Mouse (Mus musculus) T-helper 1 cell (primary cell): ENCODE results near the gene Htra1.

Source experiments
- in situ Hi-C: fragments of 300-600 bp; cut with MboI, MseI; formaldehyde crosslinking; loops from one replicate; pipeline ENCODE4 v1.15.1; 2025; ENCODE audit warnings: high pct_unique_total_duplicates

Htra1 gene

DNA sequence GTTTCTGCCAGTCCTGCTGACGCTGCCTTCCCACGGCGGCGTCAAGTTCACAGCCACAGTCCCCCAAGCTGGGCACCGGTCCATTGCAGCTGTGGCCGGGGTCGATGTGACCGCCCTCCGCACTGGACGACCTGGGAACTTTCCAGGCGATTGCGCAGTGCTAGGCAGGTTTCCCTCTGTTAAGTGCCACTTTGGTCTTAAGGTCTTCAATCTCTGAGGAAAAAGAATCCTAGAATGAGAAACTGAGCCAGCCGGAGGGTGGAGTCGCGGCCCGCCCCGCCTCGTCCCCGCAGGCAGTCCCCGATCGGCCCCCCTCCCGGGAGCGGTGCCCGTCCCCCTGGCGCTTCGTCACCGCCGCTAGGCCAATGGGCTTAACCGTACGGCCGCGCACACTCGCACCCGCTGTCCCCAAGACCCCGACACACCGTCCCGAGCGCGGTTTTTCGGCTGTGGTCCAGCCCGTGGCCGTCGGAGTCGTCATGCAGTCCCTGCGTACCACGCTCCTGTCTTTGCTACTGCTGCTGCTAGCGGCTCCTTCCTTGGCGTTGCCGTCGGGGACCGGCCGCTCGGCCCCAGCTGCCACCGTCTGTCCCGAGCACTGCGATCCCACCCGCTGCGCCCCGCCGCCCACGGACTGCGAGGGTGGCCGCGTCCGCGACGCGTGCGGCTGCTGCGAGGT lies at the start of gene Htra1:
Htra1 (plus strand) TSS at position 319 of the 679 bp plus-strand sequence.
- in situ Hi-C loops = no loop called here

DNA sequence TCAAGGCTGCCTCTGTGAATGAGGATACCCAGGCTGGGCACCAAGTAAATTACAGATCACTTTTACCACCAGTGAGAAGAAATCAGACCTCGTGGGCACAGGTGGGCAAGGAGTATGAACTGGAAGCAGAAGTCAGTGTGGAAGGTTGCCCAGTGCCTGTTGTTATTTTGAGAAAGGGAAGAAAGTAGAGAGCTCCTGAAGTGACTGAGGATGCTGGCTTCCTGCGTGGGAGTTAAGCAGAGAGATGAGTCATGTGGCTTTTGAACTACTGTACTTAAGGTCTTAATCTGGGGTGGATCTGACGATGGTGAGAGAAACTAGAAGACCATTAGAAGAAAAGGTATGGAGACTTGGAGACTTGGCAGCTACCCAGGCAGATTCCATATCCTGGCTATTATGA lies 49.7 kb upstream of the Htra1 start:
- in situ Hi-C loops = no loop called here

DNA sequence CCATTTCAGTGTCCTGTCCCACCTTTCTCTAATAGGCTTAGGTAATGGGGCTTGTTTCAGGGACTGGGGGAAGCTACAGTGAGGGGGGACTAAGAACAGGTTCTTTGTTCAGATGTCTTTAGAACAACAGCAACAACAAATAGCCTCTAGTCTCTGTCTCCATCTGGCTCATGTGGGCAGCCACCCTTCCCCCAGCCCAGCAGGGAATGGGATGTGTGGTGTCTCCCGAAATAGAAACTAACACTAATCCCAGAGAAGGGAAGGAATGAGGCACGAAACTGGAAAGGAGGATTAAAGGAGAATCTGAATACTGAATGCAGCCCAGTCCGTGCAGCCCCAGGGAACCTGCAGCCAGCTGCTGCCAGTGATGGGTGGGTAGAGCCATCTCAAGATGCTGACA lies 48.0 kb upstream of the Htra1 start:
- in situ Hi-C loops = no loop called here

DNA sequence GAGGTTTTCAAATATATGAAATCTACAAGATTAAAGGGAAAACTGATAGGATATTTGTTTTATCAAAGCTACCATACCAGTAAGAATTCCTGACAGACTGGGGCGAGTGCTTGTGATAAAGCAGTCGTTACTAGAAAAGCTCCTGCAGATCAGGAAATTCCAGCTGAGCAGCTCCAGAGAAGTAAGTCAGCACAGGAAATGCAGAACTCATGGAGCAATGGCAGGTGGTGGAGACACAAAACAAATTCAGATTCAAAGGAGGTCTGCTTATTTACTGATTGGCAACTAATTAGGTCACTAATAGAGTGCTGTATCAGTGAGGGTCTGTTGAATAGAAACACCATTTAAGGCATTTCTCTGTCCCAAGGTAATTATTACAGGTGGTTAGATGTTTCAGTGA lies 45.0 kb upstream of the Htra1 start:
- in situ Hi-C loops = no loop called here

DNA sequence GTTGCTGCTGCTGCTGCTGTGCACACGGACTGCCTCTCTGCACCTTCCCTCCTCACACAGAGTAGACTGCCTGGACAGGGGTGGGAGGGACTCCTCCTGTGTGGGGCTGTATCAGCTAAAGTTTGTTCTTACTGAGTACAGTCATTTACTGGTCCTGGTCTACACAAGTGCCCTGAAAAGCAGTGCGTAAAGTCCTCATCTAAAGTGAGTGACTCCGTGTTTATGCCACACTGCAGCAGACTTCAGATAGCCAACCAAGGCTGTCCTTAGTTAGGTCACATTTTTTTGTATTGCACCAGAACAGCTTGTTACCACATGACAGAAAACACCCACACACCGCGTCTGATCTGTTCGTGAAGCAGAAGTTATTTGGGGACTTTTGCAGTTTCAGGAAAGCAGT lies 42.9 kb upstream of the Htra1 start:
- in situ Hi-C loops = no loop called here

DNA sequence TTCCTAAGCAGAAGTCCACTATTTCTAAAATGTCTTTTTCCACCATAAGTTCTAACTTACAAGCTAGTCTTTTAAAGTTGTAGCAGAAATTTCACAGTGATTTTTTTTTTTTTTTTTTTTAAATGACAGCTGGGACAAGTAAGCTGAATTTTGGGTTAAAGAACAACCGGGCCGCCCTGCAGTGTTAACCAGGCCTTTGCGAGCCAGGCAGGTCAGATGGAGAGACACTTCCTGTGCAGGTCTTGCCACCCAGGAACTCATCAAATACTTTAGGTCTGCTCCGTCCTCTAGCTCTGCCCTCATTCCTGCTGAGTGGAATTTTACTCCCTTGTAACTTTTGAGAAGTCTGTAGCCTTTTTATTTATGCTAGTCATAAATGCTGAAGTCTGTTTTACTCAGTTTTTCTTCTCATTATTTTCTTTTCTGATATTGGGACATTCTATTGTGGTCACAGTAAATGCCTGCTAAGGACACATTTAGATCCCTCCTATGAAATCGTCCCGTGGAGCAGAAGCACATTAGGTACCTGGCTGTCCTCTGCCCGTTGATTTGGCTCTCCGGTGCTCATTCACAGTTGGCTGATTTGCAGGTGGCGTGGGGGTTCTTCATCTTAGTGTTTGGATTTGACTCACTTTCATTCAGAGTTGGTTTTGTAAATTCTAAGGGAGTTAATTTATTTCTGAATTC lies 40.8 kb upstream of the Htra1 start:
- in situ Hi-C loops = no loop called here

DNA sequence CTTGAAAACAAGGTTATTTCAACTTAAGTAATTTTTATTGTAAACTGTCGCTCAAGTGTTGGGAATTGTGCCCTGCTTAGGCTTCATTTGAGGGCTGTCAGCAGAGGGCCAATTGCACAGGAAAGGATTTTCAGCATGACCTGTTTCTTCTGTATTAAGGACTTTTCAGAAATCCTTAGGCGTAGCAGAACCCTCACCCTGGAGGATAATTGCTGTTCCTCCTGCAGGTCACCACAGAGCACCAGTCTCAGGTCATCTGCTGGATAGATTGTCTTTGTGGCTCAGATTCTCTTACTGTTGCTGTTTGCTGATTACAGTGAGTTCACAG lies 40.3 kb upstream of the Htra1 start:
- in situ Hi-C loops = no loop called here

DNA sequence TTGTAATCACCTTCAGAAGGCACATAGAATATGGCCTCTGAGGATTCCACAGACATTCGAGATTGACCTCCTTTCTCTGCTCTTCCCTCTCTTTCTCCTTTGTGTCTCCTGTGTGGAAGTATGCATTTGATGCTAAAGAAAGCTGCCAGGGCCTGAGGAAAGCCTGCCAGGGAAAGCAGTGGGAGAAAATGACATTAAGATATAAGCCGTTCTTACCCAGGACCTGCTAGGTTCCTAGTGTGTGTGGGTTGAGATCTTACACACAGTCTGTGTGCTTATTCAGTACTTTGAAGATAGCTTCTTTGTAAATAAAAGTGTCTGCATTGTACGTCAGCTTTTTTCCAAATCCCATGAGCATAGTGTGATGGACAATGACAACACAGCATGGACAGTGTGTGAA lies 39.8 kb upstream of the Htra1 start:
- in situ Hi-C loops = no loop called here

DNA sequence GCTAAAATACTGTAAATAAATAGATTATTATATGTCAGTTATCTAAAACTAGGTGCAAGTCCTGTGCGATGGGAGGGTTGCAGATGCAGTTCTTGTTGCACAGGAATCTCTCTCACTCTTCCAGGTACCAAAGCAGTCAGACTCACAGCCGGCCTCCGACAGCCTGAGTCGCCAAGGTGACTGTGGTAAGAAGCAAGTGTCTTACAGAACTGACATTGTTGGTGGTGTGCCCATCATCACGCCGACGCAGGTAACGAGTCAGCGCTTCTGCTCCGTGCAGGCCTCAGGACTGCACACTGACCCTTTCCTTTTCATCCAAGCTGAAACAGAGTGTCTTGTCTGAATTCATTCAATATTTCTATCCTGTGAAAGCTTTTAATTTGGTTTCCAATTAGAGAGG lies 38.7 kb upstream of the Htra1 start:
- in situ Hi-C loops = no loop called here

DNA sequence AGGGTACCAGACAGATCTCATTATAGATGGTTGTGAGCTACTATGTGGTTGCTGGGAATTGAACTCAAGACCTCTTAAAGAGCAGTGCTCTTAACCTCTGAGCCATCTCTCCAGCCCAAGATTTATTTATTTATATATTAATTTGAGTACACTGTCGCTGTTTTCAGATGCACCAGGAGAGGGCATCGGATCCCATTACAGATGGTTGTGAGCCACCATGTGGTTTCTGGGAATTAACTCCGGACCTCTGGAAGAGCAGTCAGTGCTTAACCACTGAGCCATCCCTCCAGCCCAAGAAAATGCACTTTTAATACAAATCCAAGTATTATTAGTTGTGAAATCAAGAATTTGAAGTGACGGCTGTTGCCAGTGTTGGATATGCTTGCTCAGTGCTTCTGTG lies 37.5 kb upstream of the Htra1 start:
- in situ Hi-C loops = no loop called here

DNA sequence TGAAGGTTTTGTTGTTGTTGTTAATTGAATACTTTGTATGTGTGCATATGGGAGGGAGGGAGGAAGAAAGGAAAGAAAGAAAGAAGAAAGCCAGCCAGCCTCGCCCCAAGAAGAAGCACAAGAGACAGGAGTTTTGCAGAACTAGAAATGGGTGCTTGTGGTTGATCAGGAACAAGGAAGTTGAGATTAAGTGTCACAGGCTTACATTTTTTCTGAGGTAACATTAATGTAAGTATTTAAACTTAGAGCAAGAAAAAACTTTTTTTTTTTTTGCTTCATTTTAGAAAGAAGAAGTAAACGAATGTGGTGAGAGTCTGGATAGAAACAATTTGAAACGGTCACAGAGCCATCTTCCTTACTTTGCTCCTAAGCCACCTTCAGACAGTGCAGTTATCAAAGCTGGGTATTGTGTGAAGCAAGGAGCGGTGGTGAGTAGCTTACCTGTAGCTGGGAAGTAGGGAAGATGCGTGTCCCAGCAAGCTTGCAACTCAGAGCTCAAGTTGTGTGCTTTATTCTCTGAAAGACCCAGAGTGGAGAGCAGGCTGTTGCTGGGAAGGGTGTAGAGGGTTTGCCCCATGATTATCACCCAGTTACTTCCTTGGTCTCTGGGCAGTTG lies 35.6 kb upstream of the Htra1 start:
- in situ Hi-C loops = no loop called here

DNA sequence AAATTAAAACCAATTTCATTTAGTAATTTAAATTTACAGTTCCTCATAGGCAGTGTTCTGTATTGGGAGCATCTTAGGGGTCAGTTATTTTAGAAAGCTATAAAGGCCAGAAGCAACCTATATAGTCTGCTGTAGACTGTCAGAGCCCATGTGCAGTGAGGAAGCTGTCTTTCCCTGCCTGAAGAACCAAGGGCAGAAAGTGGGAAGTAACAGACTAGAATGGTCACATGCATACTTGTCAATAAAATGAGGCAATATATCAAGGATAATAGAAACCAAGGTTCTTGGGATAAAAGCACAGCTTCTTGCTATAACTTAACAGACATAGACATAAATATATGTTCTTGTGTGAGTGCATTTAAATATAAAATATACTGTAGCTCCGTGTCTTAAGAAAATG lies 33.0 kb upstream of the Htra1 start:
- in situ Hi-C loops = no loop called here

DNA sequence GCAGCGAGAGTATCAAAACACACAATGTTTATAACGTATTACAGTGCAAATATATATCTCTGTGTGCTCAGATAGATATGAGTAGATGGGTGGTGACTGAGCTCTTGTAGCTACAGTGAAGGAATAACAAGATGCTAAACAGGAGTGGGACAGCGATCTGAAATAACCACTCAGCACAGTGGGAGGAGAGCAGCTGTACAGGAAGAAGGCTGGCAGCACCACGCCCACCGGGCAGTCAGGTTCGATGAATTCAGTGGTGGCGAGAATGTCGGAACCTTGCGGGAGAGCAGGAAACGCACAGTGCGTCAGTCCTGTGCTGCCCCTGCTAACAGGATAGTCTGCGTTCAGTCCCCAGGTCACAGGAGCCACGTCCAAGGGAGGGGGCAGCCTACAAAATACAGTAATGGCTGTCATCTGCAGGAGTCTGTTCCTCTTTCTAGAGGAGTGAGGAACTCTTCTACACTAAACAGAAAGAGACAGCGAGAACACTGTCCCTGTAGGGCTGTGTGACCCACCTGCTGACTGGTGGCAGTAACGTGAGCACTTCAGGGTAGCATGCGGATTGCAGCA lies 32.3 kb upstream of the Htra1 start:
- in situ Hi-C loops = no loop called here

DNA sequence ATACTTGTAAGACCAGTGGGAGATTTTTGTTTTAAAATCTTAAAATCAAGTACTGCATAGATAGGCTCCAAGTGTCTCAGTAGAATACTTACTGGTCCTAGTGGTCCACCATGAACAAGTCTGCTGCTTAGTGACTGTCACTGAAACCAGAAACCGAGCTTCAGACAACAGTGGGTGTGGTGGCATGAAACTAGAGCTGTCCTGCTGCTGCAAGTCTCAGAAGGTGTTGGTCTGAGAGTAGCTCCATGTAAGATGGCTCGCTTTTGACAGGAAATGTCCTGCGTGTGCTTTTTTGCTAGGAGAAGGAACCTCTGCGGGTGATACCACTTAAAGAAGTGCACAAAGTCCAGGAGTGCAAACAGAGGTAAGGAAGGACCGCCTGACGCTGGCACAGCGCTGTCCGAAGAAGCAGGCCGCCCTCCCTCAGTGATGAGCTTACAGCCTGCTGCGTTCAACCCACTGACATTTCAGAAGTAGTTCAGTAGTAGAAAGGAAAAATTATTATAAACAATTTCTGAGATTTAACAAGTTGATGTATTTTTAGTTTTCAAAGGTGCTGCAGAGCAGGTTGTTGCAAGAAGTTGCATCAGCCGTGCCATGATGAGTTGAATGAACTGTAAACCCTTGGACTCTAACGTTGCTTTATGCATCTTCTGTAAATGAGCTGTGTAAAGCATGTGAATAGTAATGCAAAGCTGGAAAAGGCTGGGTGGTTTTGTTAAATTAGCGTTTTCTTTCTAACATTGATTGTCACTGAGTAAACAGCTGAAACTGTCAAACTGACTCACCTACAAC lies 31.1 kb upstream of the Htra1 start:
- in situ Hi-C loops = no loop called here

DNA sequence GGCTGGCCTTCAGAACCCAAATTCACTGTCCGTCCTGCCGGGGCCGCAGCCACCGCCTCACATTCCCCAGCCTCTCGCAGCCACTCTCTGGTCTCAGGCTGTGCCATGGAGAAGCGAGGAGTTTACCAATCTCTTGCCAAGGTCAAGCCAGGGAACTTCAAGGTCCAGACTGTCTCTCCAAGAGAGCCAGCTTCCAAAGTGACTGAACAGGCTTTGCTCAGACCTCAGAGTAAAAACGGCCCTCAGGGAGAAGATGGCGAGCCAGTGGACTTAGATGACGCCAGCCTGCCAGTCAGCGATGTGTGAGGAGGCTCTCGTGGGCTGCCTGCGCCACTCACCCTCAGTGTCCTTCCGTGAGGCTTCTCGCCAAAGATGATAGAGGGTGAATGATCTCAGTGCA lies 25.1 kb upstream of the Htra1 start:
- in situ Hi-C loops = no loop called here

DNA sequence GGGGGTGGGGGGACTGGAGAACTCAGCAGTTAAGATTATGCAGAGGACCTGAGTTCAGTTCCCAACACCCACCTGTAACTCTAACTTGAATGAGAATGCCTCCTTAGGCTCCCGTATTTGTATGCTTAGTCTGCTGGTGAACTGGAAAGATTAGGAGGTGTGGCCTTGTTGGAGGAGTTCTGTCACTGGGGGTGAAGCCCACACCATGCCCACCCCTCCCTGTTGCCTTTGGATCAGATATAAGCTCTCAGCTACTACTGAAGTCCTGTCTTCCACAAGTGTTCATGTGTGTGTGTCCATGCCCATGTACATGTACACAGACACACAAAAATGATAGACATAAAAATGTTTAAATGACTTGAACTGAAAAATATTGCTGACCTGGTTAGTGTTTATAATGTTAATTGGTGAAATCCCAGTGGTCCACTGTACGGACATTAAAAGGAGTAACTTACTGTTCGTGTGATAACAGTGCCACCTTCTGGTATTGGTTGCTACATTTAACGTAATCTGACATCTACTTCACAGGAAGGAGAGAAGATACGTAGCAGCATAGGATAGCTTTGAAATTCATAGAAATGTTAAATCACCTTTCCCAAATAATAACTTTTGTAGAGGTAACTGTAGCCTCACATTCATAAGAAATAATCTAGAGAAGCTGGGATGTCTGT lies 21.1 kb upstream of the Htra1 start:
- in situ Hi-C loops = no loop called here

DNA sequence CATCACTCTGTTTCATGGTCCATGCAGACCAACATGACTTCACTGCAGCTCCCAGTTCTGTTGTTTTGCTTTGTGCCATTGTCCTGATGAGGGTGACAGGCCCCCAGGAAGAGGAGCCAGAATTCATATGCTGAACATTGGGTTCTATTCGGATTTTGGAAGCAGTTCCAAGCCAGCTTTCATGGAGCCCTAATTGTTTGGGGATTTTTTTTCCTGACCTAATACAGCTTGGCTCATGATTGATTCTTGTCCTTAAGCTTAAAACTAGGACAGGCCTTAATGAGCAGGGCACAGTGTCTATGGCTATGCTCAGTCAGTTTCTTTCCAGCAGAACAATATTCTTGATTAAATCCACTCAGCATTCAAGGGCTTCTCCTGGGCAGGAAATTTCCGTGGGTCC lies 17.7 kb upstream of the Htra1 start:
- in situ Hi-C loops = no loop called here

DNA sequence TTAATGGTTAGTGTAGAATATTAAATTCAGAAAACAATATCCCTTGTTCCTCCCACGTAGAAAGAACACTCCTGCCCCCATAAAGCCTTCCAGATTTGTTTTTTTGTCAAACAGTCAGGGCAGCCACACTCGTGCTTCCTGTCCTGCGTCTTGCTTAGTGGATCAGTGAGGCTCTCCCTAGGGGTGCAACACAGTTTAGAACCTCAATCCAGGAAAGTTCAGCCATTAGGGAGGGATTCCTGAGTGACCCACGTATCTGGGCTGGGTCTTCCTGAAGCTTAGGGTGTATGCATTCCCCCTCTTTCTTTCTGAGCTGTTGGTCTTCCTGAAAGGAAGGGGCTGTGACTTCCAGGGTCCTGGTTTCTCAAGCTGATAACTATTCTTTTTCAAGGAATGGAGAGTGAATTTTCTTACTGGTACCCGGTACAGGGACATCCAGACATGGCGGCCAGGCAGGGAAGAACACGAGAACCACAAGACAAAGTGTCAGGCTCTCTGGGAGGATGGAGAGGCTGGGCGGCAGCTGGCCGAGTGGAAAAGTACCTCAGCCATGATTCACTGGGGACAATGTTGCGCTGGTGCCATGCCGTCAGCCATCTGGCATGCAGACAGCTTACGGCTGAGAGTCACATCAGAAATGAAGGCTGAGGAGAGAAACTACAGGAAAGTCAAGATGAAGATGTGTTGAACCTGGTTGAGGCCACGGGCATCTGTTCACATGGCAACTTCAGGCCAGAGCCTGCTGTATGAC lies 12.8 kb upstream of the Htra1 start:
- in situ Hi-C loops = no loop called here

DNA sequence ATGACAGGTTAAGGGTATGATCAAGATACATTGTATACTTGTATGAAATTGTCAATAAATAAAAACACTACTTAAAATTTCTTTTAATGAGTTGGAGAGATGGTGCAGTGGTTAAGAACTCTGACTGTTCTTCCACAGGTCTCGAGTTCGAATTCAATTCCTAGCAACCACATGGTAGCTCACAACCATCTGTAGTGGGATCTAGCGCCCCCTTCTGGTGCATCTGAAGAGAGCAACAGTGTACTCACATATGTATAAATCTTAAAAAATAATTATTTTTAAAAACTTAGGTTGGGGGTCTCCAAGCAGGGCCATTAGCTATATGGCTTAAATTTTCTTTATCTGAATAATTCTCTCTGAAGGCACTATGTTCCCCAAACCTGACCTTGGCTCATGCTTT lies 5.5 kb upstream of the Htra1 start:
- in situ Hi-C loops = no loop called here

DNA sequence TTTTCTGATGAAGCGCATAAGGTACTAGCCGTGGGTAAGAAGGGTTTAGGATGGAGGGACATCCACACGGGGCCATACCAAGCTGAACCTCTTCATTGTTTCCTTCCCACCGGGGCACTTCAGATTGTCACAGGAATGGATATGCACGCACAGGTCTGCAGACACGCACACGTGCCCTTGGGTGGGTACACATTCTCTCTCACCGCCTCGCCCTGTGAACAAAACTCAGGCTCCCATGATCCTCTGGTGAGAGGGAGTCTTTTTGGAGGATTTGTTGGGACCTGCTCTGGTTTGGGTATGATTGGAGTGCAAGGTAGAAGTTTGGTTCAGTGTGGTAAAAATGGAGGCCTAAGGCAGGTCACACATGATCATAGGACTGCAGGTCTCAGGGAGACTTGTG lies 3.0 kb upstream of the Htra1 start:
- in situ Hi-C loops = no loop called here

DNA sequence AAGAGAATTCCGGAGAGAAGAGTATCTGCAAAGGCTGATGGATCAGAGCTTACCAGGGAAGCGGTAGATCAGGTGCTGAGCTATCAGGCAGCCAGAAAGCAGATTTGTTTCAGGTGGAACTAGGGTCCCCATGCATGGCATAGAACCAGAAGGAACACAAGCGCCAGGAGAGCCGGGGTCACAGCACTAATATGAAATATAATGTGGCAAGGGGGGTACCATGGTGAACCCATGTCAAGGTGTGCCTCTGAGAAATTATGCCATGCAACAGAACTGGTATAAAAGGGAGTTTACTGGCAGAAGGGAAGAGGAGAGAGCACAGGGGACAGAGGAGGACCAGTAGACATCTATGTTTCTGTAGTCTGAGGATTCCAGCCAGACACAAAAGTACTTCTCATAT lies 1.3 kb upstream of the Htra1 start:
- in situ Hi-C loops = no loop called here
